Mouse (Mus musculus): ENCODE measurements around the gene Zfp68. TPM values are rescaled to one million over a fixed set of nuclear protein-coding genes. Genes with fewer than 3 reads are reported as not detected.

The Zfp68 gene
- polyA plus RNA-seq (2015; fragmentation: Nextera tagmentation; extraction: Ambion mirVana): 43.1 TPM in 2 replicates

GRCm38 (mm10) chr5:138619211-138620128 lies at the start of gene Zfp68:
TSS of gene Zfp68 (minus strand) at chr5:138619761.
- Histone ChIP-seq H3K27ac (ENCODE audit: low read length) (peak within 1 kb of the TSS; percentile 98), H3K4me2 (ENCODE audit: low read depth, low read length) (peak within 1 kb of the TSS; percentile 51), H3K36me3 (ENCODE audit: control insufficient read depth, insufficient read depth, low read length) (peaks cover 29% of the 10 kb centered on the region), H3K9ac (ENCODE audit: low read depth, low read length) (peak within 1 kb of the TSS; percentile 98), H3K4me3 (ENCODE audit: low read length) (peak within 1 kb of the TSS; percentile 91), H3K4me1 (ENCODE audit: control insufficient read depth, insufficient read depth, low read length) (peaks cover 14% of the 10 kb centered on the region; the same call in 1 of the 2 replicates), H3K27me3 (replicated peaks; ENCODE audit: control insufficient read depth, insufficient read depth, low read length) (no peaks in the 10 kb centered on the region), H3K9me3 (ENCODE audit: control insufficient read depth, low read length) (peaks cover 15% of the 10 kb centered on the region)
- peak; percentile 96 for ATAC-seq
- 0% methylated on average over 43 of the region's 43 CpGs for WGBS

- Histone ChIP-seq H3K4me1 (ENCODE audit: control insufficient read depth, insufficient read depth, low read length) (no peaks in the 10 kb centered on the region), H3K9me3 (ENCODE audit: control insufficient read depth, low read length) (no peaks in the 10 kb centered on the region), H3K9ac (ENCODE audit: low read depth, low read length) (no peak overlapping the region), H3K27ac (ENCODE audit: low read length) (no peak overlapping the region), H3K4me2 (ENCODE audit: low read depth, low read length) (no peak overlapping the region), H3K4me3 (ENCODE audit: low read length) (no peak overlapping the region), H3K36me3 (ENCODE audit: control insufficient read depth, insufficient read depth, low read length) (no peaks in the 10 kb centered on the region), H3K27me3 (replicated peaks; ENCODE audit: control insufficient read depth, insufficient read depth, low read length) (no peaks in the 10 kb centered on the region)
- no peak for ATAC-seq
- 14% methylated on average over 5 of the region's 5 CpGs for WGBS
These were observed 39.4 kb upstream of the Zfp68 start for GRCm38 (mm10) chr5:138658922-138659321.

GRCm38 (mm10) chr5:138657854-138658253 lies 38.3 kb upstream of the Zfp68 start:
- H3K36me3 ChIP-seq (ENCODE audit: control insufficient read depth, insufficient read depth, low read length): no peaks in the 10 kb centered on the region
- H3K9me3 ChIP-seq (ENCODE audit: control insufficient read depth, low read length): no peaks in the 10 kb centered on the region
- H3K4me3 ChIP-seq (ENCODE audit: low read length): no peak overlapping the region
- H3K27ac ChIP-seq (ENCODE audit: low read length): no peak overlapping the region
- no peak overlapping the region for H3K4me2 ChIP-seq (ENCODE audit: low read depth, low read length)
- H3K9ac ChIP-seq (ENCODE audit: low read depth, low read length): no peak overlapping the region
- no peaks in the 10 kb centered on the region for H3K4me1 ChIP-seq (ENCODE audit: control insufficient read depth, insufficient read depth, low read length)
- 38% methylated on average over 6 of the region's 6 CpGs for WGBS
- no peaks in the 10 kb centered on the region for H3K27me3 ChIP-seq (replicated peaks; ENCODE audit: control insufficient read depth, insufficient read depth, low read length)
- ATAC-seq: peak; percentile 52

GRCm38 (mm10) chr5:138657407-138657806 lies 37.8 kb upstream of the Zfp68 start:
- Histone ChIP-seq H3K9ac (ENCODE audit: low read depth, low read length) (no peak overlapping the region), H3K36me3 (ENCODE audit: control insufficient read depth, insufficient read depth, low read length) (no peaks in the 10 kb centered on the region), H3K27me3 (replicated peaks; ENCODE audit: control insufficient read depth, insufficient read depth, low read length) (no peaks in the 10 kb centered on the region), H3K4me1 (ENCODE audit: control insufficient read depth, insufficient read depth, low read length) (no peaks in the 10 kb centered on the region), H3K9me3 (ENCODE audit: control insufficient read depth, low read length) (no peaks in the 10 kb centered on the region), H3K4me3 (ENCODE audit: low read length) (no peak overlapping the region), H3K27ac (ENCODE audit: low read length) (no peak overlapping the region), H3K4me2 (ENCODE audit: low read depth, low read length) (no peak overlapping the region)
- WGBS: 87% methylated on average over 3 of the region's 3 CpGs
- no peak for ATAC-seq

- H3K4me2 ChIP-seq (ENCODE audit: low read depth, low read length): no peak overlapping the region
- no peaks in the 10 kb centered on the region for H3K27me3 ChIP-seq (replicated peaks; ENCODE audit: control insufficient read depth, insufficient read depth, low read length)
- H3K4me1 ChIP-seq (ENCODE audit: control insufficient read depth, insufficient read depth, low read length): no peaks in the 10 kb centered on the region
- 15% methylated on average over 2 of the region's 2 CpGs for WGBS
- no peaks in the 10 kb centered on the region for H3K9me3 ChIP-seq (ENCODE audit: control insufficient read depth, low read length)
- peak; percentile 80 for ATAC-seq
- no peaks in the 10 kb centered on the region for H3K36me3 ChIP-seq (ENCODE audit: control insufficient read depth, insufficient read depth, low read length)
- no peak overlapping the region for H3K9ac ChIP-seq (ENCODE audit: low read depth, low read length)
- no peak overlapping the region for H3K27ac ChIP-seq (ENCODE audit: low read length)
- no peak overlapping the region for H3K4me3 ChIP-seq (ENCODE audit: low read length)
These were observed 37.1 kb upstream of the Zfp68 start for GRCm38 (mm10) chr5:138656477-138657156.

GRCm38 (mm10) chr5:138652911-138653310 lies 33.4 kb upstream of the Zfp68 start:
- Histone ChIP-seq H3K27ac (ENCODE audit: low read length) (no peak overlapping the region), H3K4me1 (ENCODE audit: control insufficient read depth, insufficient read depth, low read length) (no peaks in the 10 kb centered on the region), H3K4me2 (ENCODE audit: low read depth, low read length) (no peak overlapping the region), H3K9ac (ENCODE audit: low read depth, low read length) (no peak overlapping the region), H3K36me3 (ENCODE audit: control insufficient read depth, insufficient read depth, low read length) (peaks cover 5% of the 10 kb centered on the region), H3K4me3 (ENCODE audit: low read length) (no peak overlapping the region), H3K27me3 (replicated peaks; ENCODE audit: control insufficient read depth, insufficient read depth, low read length) (no peaks in the 10 kb centered on the region), H3K9me3 (ENCODE audit: control insufficient read depth, low read length) (no peaks in the 10 kb centered on the region)
- WGBS: 79% methylated on average over 1 of the region's 1 CpGs
- ATAC-seq: no peak

GRCm38 (mm10) chr5:138641761-138642160 lies 22.2 kb upstream of the Zfp68 start:
- H3K4me1 ChIP-seq (ENCODE audit: control insufficient read depth, insufficient read depth, low read length): no peaks in the 10 kb centered on the region
- no peak for ATAC-seq

GRCm38 (mm10) chr5:138641081-138641480 lies 21.5 kb upstream of the Zfp68 start:
- H3K27ac ChIP-seq (ENCODE audit: low read length): no peak overlapping the region
- ATAC-seq: no peak
- H3K4me3 ChIP-seq (ENCODE audit: low read length): no peak overlapping the region
- 87% methylated on average over 3 of the region's 3 CpGs for WGBS
- no peaks in the 10 kb centered on the region for H3K9me3 ChIP-seq (ENCODE audit: control insufficient read depth, low read length)
- H3K4me2 ChIP-seq (ENCODE audit: low read depth, low read length): no peak overlapping the region
- no peaks in the 10 kb centered on the region for H3K27me3 ChIP-seq (replicated peaks; ENCODE audit: control insufficient read depth, insufficient read depth, low read length)
- H3K4me1 ChIP-seq (ENCODE audit: control insufficient read depth, insufficient read depth, low read length): no peaks in the 10 kb centered on the region
- peaks cover 13% of the 10 kb centered on the region for H3K36me3 ChIP-seq (ENCODE audit: control insufficient read depth, insufficient read depth, low read length)
- no peak overlapping the region for H3K9ac ChIP-seq (ENCODE audit: low read depth, low read length)

More at GRCm38 (mm10) chr5:138641761-138642160, 22.2 kb upstream of the Zfp68 start:
- H3K4me2 ChIP-seq (ENCODE audit: low read depth, low read length): no peak overlapping the region
- 94% methylated on average over 3 of the region's 3 CpGs for WGBS
- no peaks in the 10 kb centered on the region for H3K27me3 ChIP-seq (replicated peaks; ENCODE audit: control insufficient read depth, insufficient read depth, low read length)
- H3K9me3 ChIP-seq (ENCODE audit: control insufficient read depth, low read length): no peaks in the 10 kb centered on the region
- no peak overlapping the region for H3K27ac ChIP-seq (ENCODE audit: low read length)
- H3K4me3 ChIP-seq (ENCODE audit: low read length): no peak overlapping the region
- H3K36me3 ChIP-seq (ENCODE audit: control insufficient read depth, insufficient read depth, low read length): peaks cover 13% of the 10 kb centered on the region
- no peak overlapping the region for H3K9ac ChIP-seq (ENCODE audit: low read depth, low read length)

- Histone ChIP-seq H3K9ac (ENCODE audit: low read depth, low read length) (no peak overlapping the region), H3K27me3 (replicated peaks; ENCODE audit: control insufficient read depth, insufficient read depth, low read length) (no peaks in the 10 kb centered on the region), H3K36me3 (ENCODE audit: control insufficient read depth, insufficient read depth, low read length) (peaks cover 5% of the 10 kb centered on the region), H3K27ac (ENCODE audit: low read length) (no peak overlapping the region), H3K4me3 (ENCODE audit: low read length) (no peak overlapping the region), H3K9me3 (ENCODE audit: control insufficient read depth, low read length) (no peaks in the 10 kb centered on the region), H3K4me1 (ENCODE audit: control insufficient read depth, insufficient read depth, low read length) (no peaks in the 10 kb centered on the region), H3K4me2 (ENCODE audit: low read depth, low read length) (no peak overlapping the region)
- 93% methylated on average over 2 of the region's 2 CpGs for WGBS
- ATAC-seq: no peak
These were observed 16.9 kb upstream of the Zfp68 start for GRCm38 (mm10) chr5:138636486-138636885.

All from intestine, embryonic 16.5 days (tissue).